Mouse (Mus musculus) brain, adult 2 months (tissue): Measurements from ENCODE around the gene Olfr221.
"Not testable (repeated sequence)": the region's sequence is repeated elsewhere in the genome, so short reads cannot be mapped to it uniquely, and the experiment has no call there.

Source experiments
- DNase-seq: peaks from one replicate; pipeline ENCODE4 v3.0.0; 2011; ENCODE audit warnings: low read depth, low spot score

Olfr221 gene

GRCm38 (mm10) chr14:52042359-52042758 lies at the start of gene Olfr221:
TSS of gene Olfr221 (minus strand) at chr14:52042459.
- not testable (repeated sequence) for DNase-seq

GRCm38 (mm10) chr14:52083083-52083482 lies 40.8 kb upstream of the Olfr221 start:
- DNase-seq, result no peak

DNA sequence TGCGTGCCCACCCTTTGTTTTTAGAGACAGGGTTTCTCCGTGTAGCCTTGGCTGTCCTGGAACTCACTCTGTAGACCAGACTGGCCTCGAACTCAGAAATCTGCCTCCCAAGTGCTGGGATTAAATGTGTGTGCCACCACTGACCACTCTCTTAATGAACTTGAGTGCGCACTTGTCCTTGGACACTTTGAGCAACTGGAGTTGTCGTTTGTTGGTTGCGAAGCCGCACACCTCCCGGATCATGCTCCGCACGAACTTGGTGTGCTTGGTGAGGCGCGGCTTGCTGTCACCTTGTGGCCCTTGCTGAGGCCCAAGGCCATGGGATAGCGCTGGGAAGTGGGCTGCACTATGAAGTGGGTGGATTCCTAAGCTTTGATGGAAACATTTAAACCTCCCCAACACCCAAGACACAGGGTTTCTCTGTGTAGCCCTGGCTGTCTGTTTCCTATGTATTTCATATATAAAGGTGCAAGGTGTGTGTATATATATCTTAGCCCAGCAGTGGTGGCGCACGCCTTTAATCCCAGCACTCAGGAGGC lies 29.4 kb upstream of the Olfr221 start:
- no peak for DNase-seq

DNA sequence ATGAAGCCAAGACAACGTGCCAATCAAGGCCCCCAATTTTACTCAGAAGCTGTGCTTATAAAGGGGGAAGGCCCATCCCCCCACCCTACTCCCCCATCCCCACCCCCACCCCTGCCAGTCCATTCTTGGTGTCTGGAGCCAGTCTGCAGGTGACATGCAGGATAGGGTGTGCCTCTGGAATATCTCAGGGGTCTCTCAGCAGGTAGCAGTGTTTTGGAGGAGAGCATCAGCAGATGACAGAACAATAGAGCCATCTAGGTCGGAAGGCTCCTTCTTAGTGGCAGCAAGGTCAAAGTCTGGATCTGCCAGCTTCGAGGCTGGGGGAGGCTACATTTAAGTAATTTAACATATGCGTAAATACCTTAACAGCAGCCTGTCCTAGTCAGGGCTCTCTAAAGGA lies 23.9 kb upstream of the Olfr221 start:
- DNase-seq, result no peak

DNA sequence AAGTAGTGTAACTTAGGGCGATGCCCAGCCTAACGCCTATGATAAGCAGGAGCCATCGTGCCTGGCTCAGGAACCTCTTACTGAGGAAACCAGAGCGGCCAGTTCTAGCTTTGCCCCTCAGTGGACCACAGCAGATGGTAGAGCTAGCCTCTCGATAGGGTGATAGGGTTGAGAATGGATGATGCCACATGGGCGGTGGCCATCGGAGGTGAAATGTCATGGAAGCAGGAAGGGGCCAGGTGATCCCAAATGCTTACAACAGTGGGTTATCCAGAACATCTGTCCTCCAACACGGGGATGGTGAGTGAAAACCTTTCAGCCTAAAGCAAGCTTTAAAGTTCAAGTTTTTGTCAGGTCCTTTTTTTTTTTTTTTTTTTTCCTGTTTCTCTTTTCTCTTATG lies 19.5 kb upstream of the Olfr221 start:
- DNase-seq, result no peak

GRCm38 (mm10) chr14:52060800-52061199 lies 18.5 kb upstream of the Olfr221 start:
- peak; percentile 98 for DNase-seq

- peak; percentile 89 for DNase-seq
Observed at GRCm38 (mm10) chr14:52059982-52060381, 17.7 kb upstream of the Olfr221 start.

- not testable (repeated sequence) for DNase-seq
Observed at GRCm38 (mm10) chr14:52052720-52053119, 10.5 kb upstream of the Olfr221 start.

- DNase-seq, result peak; percentile 54
Observed at GRCm38 (mm10) chr14:52045966-52046565, 3.8 kb upstream of the Olfr221 start.

GRCm38 (mm10) chr14:52044901-52045678 lies 2.8 kb upstream of the Olfr221 start:
- DNase-seq, result peak; percentile 79

- peak; percentile 69 for DNase-seq
Observed at GRCm38 (mm10) chr14:52043446-52043845, 1.2 kb upstream of the Olfr221 start.

DNA sequence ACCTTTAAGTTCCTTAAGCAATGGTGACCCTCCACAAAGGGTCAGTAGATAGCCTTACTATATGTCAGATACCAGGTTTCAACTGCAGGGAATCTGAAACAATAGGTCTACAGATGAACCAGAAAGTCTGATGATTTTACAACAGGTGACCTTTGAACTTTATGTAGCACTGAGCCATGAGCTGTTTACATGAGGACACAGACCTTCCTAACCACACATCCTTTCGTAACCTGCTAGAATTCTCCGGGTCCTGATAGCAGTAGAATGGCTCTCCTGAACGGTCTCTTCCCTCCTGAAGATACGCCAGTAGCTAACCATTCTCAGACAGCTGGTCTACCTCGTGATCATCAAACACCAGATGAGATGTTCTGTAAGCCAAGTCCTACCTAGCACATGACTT lies 2.9 kb downstream of the Olfr221 start:
- no peak for DNase-seq

DNA sequence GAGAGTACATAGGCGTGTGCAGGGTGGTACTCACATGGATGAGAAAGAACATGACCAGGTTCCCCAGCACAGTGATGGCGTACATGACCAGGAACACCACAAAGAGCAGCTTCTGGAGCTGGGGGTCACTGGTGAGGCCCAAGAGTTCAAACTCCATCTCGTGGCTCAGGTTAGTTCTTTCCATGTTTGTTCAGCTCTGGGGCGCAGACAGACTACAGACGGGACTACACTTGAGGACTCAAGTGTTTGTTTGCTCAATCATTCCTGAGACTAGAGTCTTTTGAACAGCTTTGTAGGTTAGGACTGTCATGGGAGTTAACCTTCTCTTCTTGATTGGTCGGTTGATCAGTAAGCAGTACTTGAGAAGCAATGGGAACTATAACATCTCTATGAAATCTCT lies 6.3 kb downstream of the Olfr221 start:
- no peak for DNase-seq

- DNase-seq, result no peak
Observed at GRCm38 (mm10) chr14:52026342-52026741, 15.9 kb downstream of the Olfr221 start.

GRCm38 (mm10) chr14:52024133-52024532 lies 18.1 kb downstream of the Olfr221 start:
- DNase-seq, result no peak

- DNase-seq, result peak; percentile 93
Observed at GRCm38 (mm10) chr14:52022709-52023459, 19.4 kb downstream of the Olfr221 start.

- DNase-seq, result no peak
Observed at GRCm38 (mm10) chr14:52022244-52022708, 20.0 kb downstream of the Olfr221 start.

DNA sequence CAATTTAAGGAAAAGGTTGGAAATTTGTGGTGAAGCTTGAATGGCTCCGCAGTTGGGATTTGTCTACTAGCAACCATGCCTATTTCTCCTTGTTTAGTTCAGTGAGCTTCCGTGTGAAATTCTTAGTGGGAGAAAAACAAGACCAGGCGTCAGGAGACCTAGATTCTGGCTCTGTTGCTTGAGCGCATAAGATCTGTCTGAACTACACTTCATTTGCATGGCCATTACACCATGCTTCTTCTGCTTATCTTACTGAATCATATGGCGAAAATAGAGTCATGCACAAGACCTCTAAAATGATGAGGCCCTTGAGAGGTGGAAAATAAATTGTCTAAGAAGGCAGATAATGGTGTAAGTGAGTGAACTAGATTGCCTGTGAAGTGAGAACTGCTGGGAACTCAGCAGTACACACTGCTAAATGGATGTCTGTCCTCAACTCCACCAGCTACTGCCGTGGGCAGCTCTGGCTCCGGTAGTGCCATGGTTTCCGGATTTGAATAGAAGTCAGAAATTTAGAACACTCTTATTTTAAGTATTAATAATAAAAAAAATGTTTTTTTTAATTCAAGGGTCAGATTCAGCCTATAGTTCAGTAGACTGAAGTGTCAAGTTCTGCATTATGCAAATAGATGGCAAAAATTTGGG lies 20.6 kb downstream of the Olfr221 start:
- DNase-seq, result no peak

GRCm38 (mm10) chr14:52021138-52021529 lies 21.1 kb downstream of the Olfr221 start:
- no peak for DNase-seq

DNA sequence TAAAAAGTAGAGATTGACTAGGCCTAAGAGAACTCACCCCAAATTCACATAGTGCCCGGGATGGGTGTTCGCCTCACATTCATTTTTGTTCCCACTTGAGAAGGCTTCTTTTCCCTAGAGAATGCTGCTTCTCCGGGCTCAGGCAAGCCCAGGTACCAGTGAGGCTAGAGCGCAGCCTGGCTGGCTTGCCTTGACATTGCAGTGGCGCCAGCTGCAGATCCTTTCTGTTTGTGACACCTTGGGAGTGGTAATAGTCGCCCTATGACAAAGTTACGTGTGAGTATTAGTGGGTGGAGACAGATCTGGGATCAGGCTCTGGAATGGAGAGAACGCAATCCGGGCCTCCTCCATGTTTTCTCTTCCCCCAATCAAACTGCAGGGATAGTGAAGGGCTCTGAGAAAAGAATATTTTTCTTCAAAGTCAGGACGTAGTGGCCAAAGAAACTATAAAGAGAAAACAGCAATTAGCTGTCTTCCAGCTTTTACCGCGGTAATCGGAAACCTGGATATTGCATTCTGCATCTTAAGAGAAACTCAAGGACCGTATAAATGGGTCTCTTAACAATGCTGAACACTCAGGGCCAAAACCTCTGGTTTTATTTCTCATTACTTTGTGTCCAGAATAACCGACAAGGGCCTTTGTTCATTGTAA lies 21.6 kb downstream of the Olfr221 start, which contains the start of gene Zfp219:
TSS of gene Zfp219 (minus strand) at position 248 of the 652 bp plus-strand sequence.
- peak; percentile 94 for DNase-seq
